Mouse (Mus musculus) embryonic facial prominence, embryonic 13.5 days (tissue): ENCODE results near the gene Gm21860. TPM values are rescaled to one million over a fixed set of nuclear protein-coding genes. Genes with fewer than 3 reads are reported as not detected.
"Not testable (repeated sequence)": the region's sequence is repeated elsewhere in the genome, so short reads cannot be mapped to it uniquely, and the experiment has no call there.

Experiments
- ATAC-seq: fragments of 200-750 bp; cut with Nextera tagmentation; 2 replicates; pipeline ENCODE4 v1.8.0; 2017; ENCODE audit warnings: low read depth; ENCODE audit not compliant: insufficient number of reproducible peaks, insufficient read depth, low FRiP score, low TSS enrichment
- H3K27ac ChIP-seq: fragments of 300-500 bp; sonication (generic); 2 replicates; pipeline ENCODE4 v1.5.1; 2015; ENCODE audit warnings: moderate library complexity, mild to moderate bottlenecking, inconsistent platforms
- H3K27me3 ChIP-seq: fragments of 300-500 bp; sonication (generic); 2 replicates; pipeline ENCODE4 v1.6.1; 2015; ENCODE audit warnings: mild to moderate bottlenecking, inconsistent platforms
- H3K36me3 ChIP-seq: fragments of 300-500 bp; sonication (generic); 2 replicates; pipeline ENCODE4 v1.6.1; 2015; ENCODE audit warnings: mild to moderate bottlenecking, inconsistent platforms
- H3K4me1 ChIP-seq: fragments of 300-500 bp; sonication (generic); 2 replicates; pipeline ENCODE4 v1.6.1; 2015; ENCODE audit warnings: inconsistent platforms
- H3K4me2 ChIP-seq: fragments of 300-500 bp; sonication (generic); 2 replicates; pipeline ENCODE4 v1.6.1; 2015; ENCODE audit warnings: moderate library complexity, mild to moderate bottlenecking, inconsistent platforms
- H3K4me3 ChIP-seq: fragments of 300-500 bp; sonication (generic); 2 replicates; pipeline ENCODE4 v1.5.1; 2015; ENCODE audit warnings: mild to moderate bottlenecking, inconsistent platforms
- H3K9ac ChIP-seq: fragments of 300-500 bp; sonication (generic); 2 replicates; pipeline ENCODE4 v1.6.1; 2015; ENCODE audit warnings: mild to moderate bottlenecking, inconsistent platforms
- H3K9me3 ChIP-seq: fragments of 300-500 bp; sonication (generic); 2 replicates; pipeline ENCODE4 v1.6.1; 2016; ENCODE audit warnings: inconsistent platforms
- WGBS: fragments of 180-500 bp; shearing (Covaris S2); methylation state at CpG from one replicate; pipeline ENCODE4 v1.1.7; 2015; ENCODE audit warnings: mixed read lengths; 5-methylcytosine and 5-hydroxymethylcytosine counted together
- polyA plus RNA-seq: library from polyadenylated mRNA; unstranded; fragments of >200 nt; fragmentation: Nextera tagmentation; extraction: Ambion mirVana; gene quantifications from 2 replicates; pipeline ENCODE4 v1.2.1, GENCODE M21; 2015

The Gm21860 gene
- polyA plus RNA-seq, 1 experiment from 2014 or later, result not detected

GRCm38 (mm10) chrY:90719403-90720232 is 35.0 kb downstream of the Gm21860 start:
- not testable (repeated sequence) for H3K4me3 ChIP-seq, H3K4me1 ChIP-seq, H3K36me3 ChIP-seq, H3K9ac ChIP-seq, H3K27me3 ChIP-seq, H3K27ac ChIP-seq, H3K4me2 ChIP-seq, ATAC-seq, H3K9me3 ChIP-seq
- WGBS, result 83% methylated on average over 13 of the region's 13 CpGs

- H3K27me3 ChIP-seq, result not testable (repeated sequence)
- 78% methylated on average over 21 of the region's 22 CpGs for WGBS
Observed at GRCm38 (mm10) chrY:90718583-90719402, 35.8 kb downstream of the Gm21860 start.

GRCm38 (mm10) chrY:90718021-90718420 is 36.6 kb downstream of the Gm21860 start:
- not testable (repeated sequence) for H3K9ac ChIP-seq, H3K4me3 ChIP-seq, ATAC-seq, H3K27ac ChIP-seq, H3K36me3 ChIP-seq, H3K9me3 ChIP-seq, H3K4me1 ChIP-seq, H3K27me3 ChIP-seq, H3K4me2 ChIP-seq
- 85% methylated on average over 9 of the region's 9 CpGs for WGBS

More at GRCm38 (mm10) chrY:90718583-90719402, 35.8 kb downstream of the Gm21860 start:
- H3K4me2 ChIP-seq, H3K36me3 ChIP-seq, H3K9ac ChIP-seq, H3K4me1 ChIP-seq, H3K9me3 ChIP-seq, H3K27ac ChIP-seq, H3K4me3 ChIP-seq: not testable (repeated sequence)
- ATAC-seq, result peak; percentile 92

GRCm38 (mm10) chrY:90717496-90717895 is 37.1 kb downstream of the Gm21860 start:
- not testable (repeated sequence) for H3K36me3 ChIP-seq, H3K4me3 ChIP-seq, ATAC-seq, H3K27me3 ChIP-seq, H3K4me2 ChIP-seq, H3K9me3 ChIP-seq, H3K27ac ChIP-seq, H3K9ac ChIP-seq, H3K4me1 ChIP-seq
- WGBS, result 66% methylated on average over 7 of the region's 7 CpGs

Other genes with a start within 250 kb of the Gm21860 start
- gene Gm47283, start 29.9 kb upstream of the Gm21860 start, polyA plus RNA-seq, result not detected in 2 replicates
- gene Gm21748, start 84.4 kb upstream of the Gm21860 start, polyA plus RNA-seq, result not detected in 2 replicates